Mouse (Mus musculus): ENCODE data around the gene 2810004N23Rik. TPM values are rescaled to one million over a fixed set of nuclear protein-coding genes. Genes with fewer than 3 reads are reported as not detected.

Gene 2810004N23Rik
- polyA plus RNA-seq, 2 experiments, result 13.5 to 17.9 TPM

DNA sequence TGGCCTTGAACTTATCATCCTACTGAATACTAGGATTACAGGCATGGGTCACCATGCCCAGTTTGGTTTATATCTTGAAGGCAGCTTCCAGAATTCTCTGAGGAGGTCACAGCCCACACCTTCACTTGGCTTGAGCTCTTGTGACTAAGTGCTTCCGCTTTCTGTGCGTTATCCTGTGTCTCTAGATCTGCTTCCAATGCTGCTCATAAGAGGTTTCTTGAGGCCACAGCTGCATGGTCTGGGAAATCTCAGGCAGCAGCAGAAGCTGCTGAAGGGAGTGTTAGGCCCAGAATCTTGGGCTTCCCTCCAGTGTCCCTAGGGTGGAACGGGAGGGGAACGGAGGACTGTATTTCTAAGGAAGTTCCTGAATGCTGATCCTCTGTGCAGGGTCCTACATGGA is 49.6 kb downstream of the 2810004N23Rik start:
- Histone ChIP-seq H3K4me1 (replicated peaks; ENCODE audit: control insufficient read depth in 2 of 2, insufficient read depth in 2 of 2, low read length in 1 of 2) (no peaks in the 10 kb centered on the region), H3K4me2 (ENCODE audit: low read depth) (no peak overlapping the region), H3K4me3 (ENCODE audit: insufficient read depth in 1 of 2, low read depth in 2 of 2, low read length in 2 of 2) (no peak overlapping the region), H3K36me3 (replicated peaks; ENCODE audit: control insufficient read depth, insufficient read depth, low read depth) (no peaks in the 10 kb centered on the region), H3K9ac (replicated peaks) (no peak overlapping the region), H3K27me3 (ENCODE audit: control insufficient read depth, insufficient read depth, low read length) (no peaks in the 10 kb centered on the region), H3K9me3 (ENCODE audit: control insufficient read depth, low read length) (no peaks in the 10 kb centered on the region), H3K27ac (no peak overlapping the region)
- 80% methylated on average over 4 of the region's 4 CpGs for WGBS (ENCODE audit: insufficient replicate concordance)
- no peak for DNase-seq (ENCODE audit: low read depth in 3 of 3, low spot score in 3 of 3)
- ATAC-seq (ENCODE audit: insufficient read depth), result no peak
- TF ChIP-seq EP300 (IDR thresholded peaks at IDR 0.05; ENCODE audit: low read depth), result no peak
- no peak for TF ChIP-seq CTCF (IDR thresholded peaks at IDR 0.05; ENCODE audit: low read depth)

DNA sequence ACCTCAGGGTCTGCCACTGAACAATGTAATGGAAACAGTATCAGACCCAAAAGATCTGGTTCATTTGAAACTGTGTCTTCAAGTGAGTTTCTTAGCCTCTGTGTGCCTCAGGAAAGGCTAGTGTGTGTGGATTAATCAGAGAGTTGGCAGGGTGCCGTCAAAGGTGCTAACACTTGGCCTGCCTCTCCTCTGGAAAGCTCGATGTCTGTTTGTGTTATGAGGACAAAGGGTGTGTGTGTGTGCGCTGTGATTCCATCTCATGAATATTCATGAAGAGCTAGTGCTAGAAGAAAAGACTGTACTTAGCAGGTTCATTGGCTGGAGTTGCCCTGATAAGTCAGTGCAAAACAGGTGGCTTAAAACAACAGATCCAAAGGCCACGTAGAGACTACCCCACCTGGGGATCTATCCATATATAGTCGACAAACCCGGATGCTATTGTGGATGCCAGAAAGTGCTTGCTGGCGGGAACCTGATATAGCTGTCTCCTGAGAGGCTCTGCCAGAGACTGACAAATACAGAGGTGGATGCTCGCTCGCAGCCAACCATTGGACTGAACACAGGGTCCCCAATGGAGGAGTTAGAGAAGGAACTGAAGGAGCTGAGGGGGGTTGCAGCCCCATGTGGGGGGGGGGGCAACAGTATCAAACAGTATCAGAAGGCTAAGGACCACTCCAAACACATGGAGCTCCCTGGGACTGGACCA is 52.1 kb downstream of the 2810004N23Rik start:
- H3K4me2 ChIP-seq (ENCODE audit: low read depth), result no peak overlapping the region
- TF ChIP-seq EP300 (IDR thresholded peaks at IDR 0.05; ENCODE audit: low read depth), result no peak
- no peak for TF ChIP-seq CTCF (IDR thresholded peaks at IDR 0.05; ENCODE audit: low read depth)
- WGBS (ENCODE audit: insufficient replicate concordance), result 42% methylated on average over 9 of the region's 9 CpGs
- no peaks in the 10 kb centered on the region for H3K9me3 ChIP-seq (ENCODE audit: control insufficient read depth, low read length)
- no peak for ATAC-seq (ENCODE audit: insufficient read depth)
- no peak overlapping the region for H3K27ac ChIP-seq
- H3K4me1 ChIP-seq (replicated peaks; ENCODE audit: control insufficient read depth in 2 of 2, insufficient read depth in 2 of 2, low read length in 1 of 2), result no peaks in the 10 kb centered on the region
- no peaks in the 10 kb centered on the region for H3K27me3 ChIP-seq (ENCODE audit: control insufficient read depth, insufficient read depth, low read length)
- H3K9ac ChIP-seq (replicated peaks), result no peak overlapping the region
- no peak for DNase-seq (ENCODE audit: low read depth in 3 of 3, low spot score in 3 of 3)
- no peaks in the 10 kb centered on the region for H3K36me3 ChIP-seq (replicated peaks; ENCODE audit: control insufficient read depth, insufficient read depth, low read depth)
- H3K4me3 ChIP-seq (ENCODE audit: insufficient read depth in 1 of 2, low read depth in 2 of 2, low read length in 2 of 2), result no peak overlapping the region

DNA sequence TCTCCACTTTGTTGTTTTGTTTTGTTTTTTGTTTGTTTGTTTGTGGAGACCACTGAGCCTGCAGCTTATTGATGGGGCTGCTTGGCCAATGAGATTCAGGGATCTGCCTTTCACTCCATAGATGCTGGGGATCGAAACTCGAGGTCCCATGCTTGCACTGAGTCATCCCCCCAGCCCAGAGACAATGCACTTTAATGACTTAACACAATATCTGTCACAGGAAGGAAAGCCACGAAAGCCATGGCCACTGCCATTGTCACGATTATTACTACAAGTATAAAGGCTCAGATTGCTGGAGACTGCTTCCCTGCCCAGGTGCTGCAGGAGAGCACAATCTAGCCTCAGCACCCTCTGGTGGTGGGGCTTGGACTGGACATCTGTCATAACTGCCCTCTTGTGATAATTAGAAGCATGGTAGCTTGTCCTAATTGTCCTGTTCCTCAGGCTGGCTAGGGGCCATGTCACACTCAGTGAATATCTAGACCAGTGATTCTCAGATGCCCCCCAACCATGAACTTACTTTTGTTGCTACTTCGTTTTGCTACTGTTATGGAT is 52.8 kb downstream of the 2810004N23Rik start:
- Histone ChIP-seq H3K4me3 (ENCODE audit: insufficient read depth in 1 of 2, low read depth in 2 of 2, low read length in 2 of 2) (no peak overlapping the region), H3K9me3 (ENCODE audit: control insufficient read depth, low read length) (no peaks in the 10 kb centered on the region), H3K27ac (no peak overlapping the region), H3K36me3 (replicated peaks; ENCODE audit: control insufficient read depth, insufficient read depth, low read depth) (no peaks in the 10 kb centered on the region), H3K4me2 (ENCODE audit: low read depth) (no peak overlapping the region), H3K9ac (replicated peaks) (no peak overlapping the region), H3K4me1 (replicated peaks; ENCODE audit: control insufficient read depth in 2 of 2, insufficient read depth in 2 of 2, low read length in 1 of 2) (no peaks in the 10 kb centered on the region), H3K27me3 (ENCODE audit: control insufficient read depth, insufficient read depth, low read length) (no peaks in the 10 kb centered on the region)
- DNase-seq (ENCODE audit: low read depth in 3 of 3, low spot score in 3 of 3), result no peak
- WGBS (ENCODE audit: insufficient replicate concordance), result 24% methylated on average over 5 of the region's 5 CpGs
- ATAC-seq (ENCODE audit: insufficient read depth), result no peak
- TF ChIP-seq EP300 (IDR thresholded peaks at IDR 0.05; ENCODE audit: low read depth), result no peak
- TF ChIP-seq CTCF (IDR thresholded peaks at IDR 0.05; ENCODE audit: low read depth), result peak; percentile 53

DNA sequence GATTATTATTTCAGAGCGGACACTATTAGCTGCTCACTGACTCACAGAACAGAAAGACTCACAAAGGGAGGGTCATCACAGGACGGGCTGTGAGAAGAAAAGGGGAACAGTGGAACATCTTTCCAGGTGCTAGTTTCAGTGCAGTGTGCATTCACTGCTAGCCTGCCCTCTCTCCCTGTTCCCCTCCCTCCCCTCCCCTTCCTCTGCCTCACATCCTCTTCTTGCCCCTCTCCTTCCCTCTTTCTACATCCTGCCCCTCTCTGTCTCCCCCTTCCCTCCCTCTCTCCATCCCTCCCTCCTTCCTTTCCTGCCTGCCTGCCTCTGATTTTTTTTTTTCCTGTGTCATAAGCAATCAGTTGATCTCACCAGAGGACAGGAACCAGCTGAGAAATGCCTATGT is 53.5 kb downstream of the 2810004N23Rik start:
- Histone ChIP-seq H3K4me2 (ENCODE audit: low read depth) (no peak overlapping the region), H3K36me3 (replicated peaks; ENCODE audit: control insufficient read depth, insufficient read depth, low read depth) (no peaks in the 10 kb centered on the region), H3K27me3 (ENCODE audit: control insufficient read depth, insufficient read depth, low read length) (no peaks in the 10 kb centered on the region), H3K9ac (replicated peaks) (no peak overlapping the region), H3K27ac (no peak overlapping the region), H3K9me3 (ENCODE audit: control insufficient read depth, low read length) (no peaks in the 10 kb centered on the region), H3K4me1 (replicated peaks; ENCODE audit: control insufficient read depth in 2 of 2, insufficient read depth in 2 of 2, low read length in 1 of 2) (no peaks in the 10 kb centered on the region), H3K4me3 (ENCODE audit: insufficient read depth in 1 of 2, low read depth in 2 of 2, low read length in 2 of 2) (no peak overlapping the region)
- DNase-seq (ENCODE audit: low read depth in 3 of 3, low spot score in 3 of 3) (no peak), ATAC-seq (ENCODE audit: insufficient read depth) (no peak)
- 31% methylated on average over 2 of the region's 2 CpGs for WGBS (ENCODE audit: insufficient replicate concordance)
- TF ChIP-seq CTCF (IDR thresholded peaks at IDR 0.05; ENCODE audit: low read depth), result no peak
- no peak for TF ChIP-seq EP300 (IDR thresholded peaks at IDR 0.05; ENCODE audit: low read depth)

DNA sequence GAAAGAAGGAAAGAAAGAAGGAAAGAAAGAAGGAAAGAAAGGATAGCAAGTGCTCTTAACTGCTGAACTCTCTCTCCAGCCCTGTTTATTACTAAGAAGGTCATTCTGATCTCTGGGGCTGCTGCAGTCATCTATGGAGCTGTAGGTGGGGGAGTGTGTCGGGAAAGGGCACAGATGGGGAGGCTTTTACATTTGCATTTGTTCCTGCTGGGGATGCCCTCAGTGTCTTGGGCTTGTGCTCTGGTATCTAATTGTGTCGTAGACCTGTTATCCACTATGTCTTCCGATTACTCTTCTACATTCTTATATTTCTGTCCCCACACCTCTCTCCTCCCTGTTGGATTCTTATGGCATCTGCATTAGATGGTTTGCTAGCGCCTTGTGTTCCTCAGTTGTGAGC is 56.9 kb downstream of the 2810004N23Rik start:
- no peak for TF ChIP-seq CTCF (IDR thresholded peaks at IDR 0.05; ENCODE audit: low read depth)
- TF ChIP-seq EP300 (IDR thresholded peaks at IDR 0.05; ENCODE audit: low read depth), result no peak
- no peak overlapping the region for H3K4me2 ChIP-seq (ENCODE audit: low read depth)
- H3K27ac ChIP-seq, result no peak overlapping the region
- no peaks in the 10 kb centered on the region for H3K9me3 ChIP-seq (ENCODE audit: control insufficient read depth, low read length)
- H3K9ac ChIP-seq (replicated peaks), result no peak overlapping the region
- DNase-seq (ENCODE audit: low read depth in 3 of 3, low spot score in 3 of 3) (no peak), ATAC-seq (ENCODE audit: insufficient read depth) (no peak)
- 68% methylated on average over 4 of the region's 4 CpGs for WGBS (ENCODE audit: insufficient replicate concordance)
- H3K4me3 ChIP-seq (ENCODE audit: insufficient read depth in 1 of 2, low read depth in 2 of 2, low read length in 2 of 2), result no peak overlapping the region
- H3K27me3 ChIP-seq (ENCODE audit: control insufficient read depth, insufficient read depth, low read length), result no peaks in the 10 kb centered on the region
- no peaks in the 10 kb centered on the region for H3K36me3 ChIP-seq (replicated peaks; ENCODE audit: control insufficient read depth, insufficient read depth, low read depth)
- H3K4me1 ChIP-seq (replicated peaks; ENCODE audit: control insufficient read depth in 2 of 2, insufficient read depth in 2 of 2, low read length in 1 of 2), result no peaks in the 10 kb centered on the region

Measured in liver, embryonic 14.5 days (tissue).